Mouse (Mus musculus) lung, adult 2 months (tissue): Measurements from ENCODE around the gene Cdk14. TPM values are rescaled to one million over a fixed set of nuclear protein-coding genes. Genes with fewer than 3 reads are reported as not detected.

ENCODE experiments used
- DNase-seq: peaks from one replicate; pipeline ENCODE4 v3.0.0; 2022
- H3K4me1 ChIP-seq: fragments of 200-500 bp; 2 replicates; pipeline ENCODE4 v1.6.1; 2011; ENCODE audit warnings: low read length; ENCODE audit not compliant: control insufficient read depth, insufficient read depth
- H3K4me3 ChIP-seq: fragments of 200-500 bp; replicated peaks from 2 replicates; pipeline ENCODE3; 2011; ENCODE audit warnings: low read depth, mild to moderate bottlenecking, control low read depth, low read length; ENCODE audit errors: extremely low read depth
- CTCF ChIP-seq: fragments of 200-500 bp; IDR thresholded peaks from 2 replicates; pipeline ENCODE4 v1.5.1; 2011; ENCODE audit warnings: mild to moderate bottlenecking, low read length, control low read depth; ENCODE audit not compliant: insufficient read depth
- POLR2A ChIP-seq: fragments of 200-500 bp; IDR thresholded peaks from 2 replicates; pipeline ENCODE4 v1.6.1; 2011; ENCODE audit warnings: low read depth, mild to moderate bottlenecking, control low read depth, low read length, borderline replicate concordance; ENCODE audit errors: extremely low read depth
- WGBS: fragments of 180-500 bp; shearing (Covaris S2); methylation state at CpG from one replicate; pipeline ENCODE4 v1.1.7; 2018; 5-methylcytosine and 5-hydroxymethylcytosine counted together
- polyA plus RNA-seq: library from polyadenylated mRNA; depleted of rRNA; stranded (reverse); fragments of >200 nt; gene quantifications from 2 replicates; pipeline ENCODE4 v1.2.3, GENCODE M21; 2012

The Cdk14 gene
- polyA plus RNA-seq, 1 experiment, result 19.0 TPM

DNA sequence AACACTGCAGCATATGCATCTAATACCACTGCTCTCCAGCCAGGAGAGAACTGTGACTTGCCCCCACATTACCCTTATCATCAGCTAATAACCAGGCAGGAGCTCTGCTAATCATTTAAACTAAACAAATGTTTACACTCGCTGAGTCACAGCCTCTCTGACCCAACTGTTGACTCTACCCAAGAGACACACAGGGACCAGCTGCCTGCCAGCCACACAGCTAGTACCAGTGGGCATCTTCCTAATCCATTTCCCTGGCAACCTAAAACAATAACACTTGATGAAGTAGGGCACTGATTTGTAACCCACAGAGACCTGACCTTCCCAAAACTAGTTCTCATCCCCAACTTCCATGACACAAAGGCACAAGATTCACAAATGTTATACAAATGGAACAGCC is 119.8 kb downstream of the Cdk14 start:
- Histone ChIP-seq H3K4me1 (peaks cover 21% of the 10 kb centered on the region), H3K4me3 (no peak overlapping the region)
- 39% methylated on average over 1 of the region's 1 CpGs for WGBS
- no peak for TF ChIP-seq CTCF
- TF ChIP-seq POLR2A, result no peak
- no peak for DNase-seq

GRCm38 (mm10) chr5:5297222-5297621 is 122.9 kb downstream of the Cdk14 start:
- H3K4me1 ChIP-seq, result peaks cover 20% of the 10 kb centered on the region
- no peak for TF ChIP-seq POLR2A
- no peak for TF ChIP-seq CTCF
- WGBS, result 49% methylated on average over 7 of the region's 7 CpGs
- no peak for DNase-seq
- no peak overlapping the region for H3K4me3 ChIP-seq

DNA sequence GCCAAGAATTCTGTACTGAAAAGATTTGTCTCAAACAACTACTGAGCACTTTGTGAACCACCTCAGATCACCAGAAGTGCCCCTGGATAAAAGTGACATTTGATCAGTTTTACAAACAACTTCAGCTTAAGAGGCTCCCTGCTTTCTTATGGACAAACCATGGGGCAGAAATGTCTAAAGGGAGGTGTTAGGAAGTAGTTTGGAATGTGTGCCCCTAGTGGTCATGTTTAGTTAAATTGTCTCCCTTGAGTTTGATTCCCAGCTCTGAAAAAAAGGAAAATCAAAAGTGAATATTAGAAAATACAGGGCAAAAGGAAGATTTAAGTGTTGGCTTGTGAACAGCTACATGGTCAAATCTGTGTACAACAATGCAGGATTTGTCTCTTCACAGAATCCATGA is 123.3 kb downstream of the Cdk14 start:
- no peak for TF ChIP-seq POLR2A
- TF ChIP-seq CTCF, result peak; percentile 7; the same call in 1 of the 2 replicates
- no peak overlapping the region for H3K4me3 ChIP-seq

GRCm38 (mm10) chr5:5292830-5293542 is 127.1 kb downstream of the Cdk14 start:
- Histone ChIP-seq H3K4me3 (no peak overlapping the region), H3K4me1 (peaks cover 9% of the 10 kb centered on the region)
- no peak for TF ChIP-seq POLR2A
- TF ChIP-seq CTCF, result no peak
- DNase-seq, result no peak
- 58% methylated on average over 8 of the region's 8 CpGs for WGBS

More for the DNA sequence above, 123.3 kb downstream of the Cdk14 start:
- H3K4me1 ChIP-seq, result peaks cover 17% of the 10 kb centered on the region
- DNase-seq, result no peak

DNA sequence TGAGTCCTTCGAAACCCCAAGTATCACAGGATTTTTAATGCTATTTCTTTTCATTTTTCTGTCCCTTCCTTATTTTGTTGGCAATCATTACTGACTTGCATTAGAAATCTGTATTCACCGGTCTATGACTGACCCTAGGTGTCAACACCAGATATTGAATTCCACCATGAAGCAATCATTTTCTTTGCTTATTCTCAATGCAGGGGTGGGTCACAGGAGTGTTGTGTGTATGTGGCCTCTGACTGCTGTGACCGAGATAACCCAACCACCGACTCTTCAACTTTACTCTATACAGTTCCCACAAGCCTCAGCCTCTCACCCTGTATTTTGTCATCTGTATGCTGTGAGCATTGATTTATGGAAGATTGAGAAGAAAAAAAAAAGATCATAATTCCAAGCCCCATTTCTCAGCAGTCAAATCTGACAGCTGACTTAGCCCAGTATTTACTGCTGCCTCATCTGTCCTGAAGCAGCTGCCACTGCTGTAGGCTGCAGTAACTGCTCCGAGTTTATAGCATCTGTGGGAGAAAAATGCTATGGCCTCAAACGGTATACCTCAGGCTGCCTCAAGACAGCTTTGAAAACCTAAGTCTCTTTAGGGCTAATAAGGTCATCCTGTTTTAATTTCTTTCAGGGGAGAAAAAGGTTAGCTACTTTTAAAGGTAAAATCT is 128.7 kb downstream of the Cdk14 start:
- WGBS, result 75% methylated on average over 6 of the region's 6 CpGs
- H3K4me1 ChIP-seq, result peaks cover 6% of the 10 kb centered on the region
- no peak for DNase-seq

DNA sequence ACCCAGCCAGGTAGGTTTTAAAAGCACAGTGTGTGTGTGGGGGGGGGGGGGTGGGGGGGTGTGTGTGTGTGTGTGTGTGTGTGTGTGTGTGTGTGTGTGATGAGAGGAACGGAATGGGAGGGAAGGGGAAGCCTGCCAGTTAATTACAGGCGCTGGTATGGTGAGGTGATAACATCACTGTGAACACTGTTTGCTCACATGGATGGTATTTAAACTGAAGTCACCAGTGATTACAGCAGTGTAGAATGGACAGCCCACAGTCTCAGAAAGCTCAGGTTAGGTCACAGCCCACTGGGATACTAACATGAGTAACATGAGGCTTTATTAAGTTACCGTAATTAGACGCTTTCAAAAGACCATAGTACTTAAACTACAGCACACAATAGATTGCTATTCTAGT is 129.4 kb downstream of the Cdk14 start:
- DNase-seq, result no peak
- TF ChIP-seq CTCF (no peak), POLR2A (no peak)
- Histone ChIP-seq H3K4me3 (no peak overlapping the region), H3K4me1 (peaks cover 6% of the 10 kb centered on the region)
- WGBS, result 49% methylated on average over 4 of the region's 4 CpGs

More for the DNA sequence above, 128.7 kb downstream of the Cdk14 start:
- no peak overlapping the region for H3K4me3 ChIP-seq
- no peak for TF ChIP-seq POLR2A
- no peak for TF ChIP-seq CTCF

DNA sequence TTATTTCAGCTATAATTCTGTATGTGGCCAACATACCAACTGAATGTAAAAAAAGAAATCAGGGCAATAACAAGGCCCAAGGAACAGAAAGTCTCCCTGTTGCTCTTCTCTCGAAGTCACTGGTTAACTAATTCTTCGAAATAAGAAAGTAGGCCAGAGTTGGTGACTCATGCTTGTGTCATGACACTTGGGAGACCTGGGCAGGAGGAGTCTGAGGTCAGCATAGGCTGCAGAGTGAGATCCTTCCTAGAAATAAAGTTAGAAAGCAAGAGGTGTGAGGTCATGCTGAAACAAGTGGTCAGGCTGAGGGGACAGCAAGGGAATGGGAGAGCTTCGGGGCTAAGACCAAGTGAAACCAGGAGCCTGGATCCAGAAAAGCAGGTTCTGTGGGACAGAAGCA is 134.2 kb downstream of the Cdk14 start:
- Histone ChIP-seq H3K4me1 (peaks cover 5% of the 10 kb centered on the region), H3K4me3 (no peak overlapping the region)
- DNase-seq, result no peak
- TF ChIP-seq CTCF (no peak), POLR2A (no peak)
- 46% methylated on average over 3 of the region's 3 CpGs for WGBS

GRCm38 (mm10) chr5:5284531-5284930 is 135.6 kb downstream of the Cdk14 start:
- TF ChIP-seq POLR2A (no peak), CTCF (no peak)
- peaks cover 5% of the 10 kb centered on the region; the same call in 1 of the 2 replicates for H3K4me1 ChIP-seq
- no peak overlapping the region for H3K4me3 ChIP-seq
- WGBS, result 83% methylated on average over 5 of the region's 5 CpGs
- no peak for DNase-seq

DNA sequence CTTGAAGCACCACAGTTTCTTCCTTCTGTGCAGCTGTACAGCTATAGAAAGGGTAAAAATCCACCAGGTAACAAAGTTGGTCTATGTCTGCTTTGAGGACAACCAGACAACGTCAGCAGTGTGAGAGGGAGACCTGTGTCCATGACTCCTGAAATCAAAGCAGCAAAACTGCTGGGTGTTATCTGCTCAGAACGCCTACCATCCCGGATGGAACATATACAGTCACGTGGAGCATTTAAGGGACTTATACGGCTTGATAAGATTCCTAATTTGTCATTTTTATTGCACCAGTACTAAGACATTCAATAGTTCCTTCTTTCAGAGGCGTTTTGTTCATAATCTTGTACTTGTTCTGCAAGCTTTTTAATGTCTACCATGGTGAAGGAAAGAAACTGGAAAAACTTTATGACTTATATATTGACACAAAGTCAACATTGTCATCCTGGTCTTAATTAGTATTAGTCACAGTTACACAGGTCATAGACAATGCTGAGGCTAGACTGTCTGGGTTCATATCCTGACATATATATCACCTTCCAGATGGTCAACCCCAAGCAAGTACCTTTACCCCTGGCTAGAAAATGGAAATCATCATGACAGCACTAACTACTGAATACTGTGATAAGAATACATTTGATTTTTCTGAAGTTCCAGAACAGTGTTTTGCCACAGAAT is 136.2 kb downstream of the Cdk14 start:
- no peak for TF ChIP-seq POLR2A
- TF ChIP-seq CTCF, result no peak
- no peak for DNase-seq
- 73% methylated on average over 6 of the region's 6 CpGs for WGBS
- H3K4me1 ChIP-seq, result peaks cover 5% of the 10 kb centered on the region; the same call in 1 of the 2 replicates
- H3K4me3 ChIP-seq, result no peak overlapping the region
